Mouse (Mus musculus): ENCODE data around the gene Fastk.
"Not testable (repeated sequence)": the region's sequence is repeated elsewhere in the genome, so short reads cannot be mapped to it uniquely, and the experiment has no call there.

The Fastk gene

GRCm38 (mm10) chr5:24424004-24424781 lies 20.9 kb downstream of the Fastk start:
- no peak for DNase-seq (ENCODE audit: extremely low read depth, insufficient read length, low spot score)

GRCm38 (mm10) chr5:24423129-24424003 lies 21.7 kb downstream of the Fastk start, which contains the start of the genes Cdk5 and Slc4a2:
Cdk5 (minus strand) TSS chr5:24423530.
Slc4a2 (plus strand) TSS chr5:24423837.
- peak; percentile 98 for DNase-seq (ENCODE audit: extremely low read depth, insufficient read length, low spot score)

GRCm38 (mm10) chr5:24420381-24420780 lies 24.7 kb downstream of the Fastk start:
- no peak for DNase-seq (ENCODE audit: extremely low read depth, insufficient read length, low spot score)

- no peak for DNase-seq (ENCODE audit: extremely low read depth, insufficient read length, low spot score)
Measured at GRCm38 (mm10) chr5:24417587-24417986, 27.5 kb downstream of the Fastk start.

GRCm38 (mm10) chr5:24416222-24416736 lies 28.8 kb downstream of the Fastk start:
- peak; percentile 45 for DNase-seq (ENCODE audit: extremely low read depth, insufficient read length, low spot score)

- no peak for DNase-seq (ENCODE audit: extremely low read depth, insufficient read length, low spot score)
Measured at GRCm38 (mm10) chr5:24413938-24414337, 31.1 kb downstream of the Fastk start.

GRCm38 (mm10) chr5:24413042-24413693 lies 31.9 kb downstream of the Fastk start, which contains the start of gene Asic3:
Asic3 (plus strand) TSS chr5:24413392.
- no peak for DNase-seq (ENCODE audit: extremely low read depth, insufficient read length, low spot score)

GRCm38 (mm10) chr5:24412063-24412462 lies 33.0 kb downstream of the Fastk start:
- DNase-seq (ENCODE audit: extremely low read depth, insufficient read length, low spot score) = no peak

GRCm38 (mm10) chr5:24409466-24409865 lies 35.6 kb downstream of the Fastk start:
- no peak for DNase-seq (ENCODE audit: extremely low read depth, insufficient read length, low spot score)

- DNase-seq (ENCODE audit: extremely low read depth, insufficient read length, low spot score) = no peak
Measured at GRCm38 (mm10) chr5:24408651-24409050, 36.4 kb downstream of the Fastk start.

- no peak for DNase-seq (ENCODE audit: extremely low read depth, insufficient read length, low spot score)
Measured at GRCm38 (mm10) chr5:24405389-24405876, 39.7 kb downstream of the Fastk start.

- peak; percentile 72 for DNase-seq (ENCODE audit: extremely low read depth, insufficient read length, low spot score)
Measured at GRCm38 (mm10) chr5:24404594-24405360, 40.3 kb downstream of the Fastk start.

- no peak for DNase-seq (ENCODE audit: extremely low read depth, insufficient read length, low spot score)
Measured at GRCm38 (mm10) chr5:24401969-24402368, 43.1 kb downstream of the Fastk start.

- no peak for DNase-seq (ENCODE audit: extremely low read depth, insufficient read length, low spot score)
Measured at GRCm38 (mm10) chr5:24400911-24401605, 44.0 kb downstream of the Fastk start.

GRCm38 (mm10) chr5:24400362-24400761 lies 44.7 kb downstream of the Fastk start:
- DNase-seq (ENCODE audit: extremely low read depth, insufficient read length, low spot score) = no peak

GRCm38 (mm10) chr5:24399686-24400085 lies 45.4 kb downstream of the Fastk start:
- DNase-seq (ENCODE audit: extremely low read depth, insufficient read length, low spot score) = no peak

GRCm38 (mm10) chr5:24396254-24396653 lies 48.8 kb downstream of the Fastk start:
- not testable (repeated sequence) for DNase-seq (ENCODE audit: extremely low read depth, insufficient read length, low spot score)

- DNase-seq (ENCODE audit: extremely low read depth, insufficient read length, low spot score) = peak; percentile 97
Measured at GRCm38 (mm10) chr5:24394165-24394894, 50.8 kb downstream of the Fastk start.
